Mouse (Mus musculus) MEL-GATA-1-ER (cell line): ENCODE results near the gene Abtb2.
"Not testable (repeated sequence)": the region's sequence is repeated elsewhere in the genome, so short reads cannot be mapped to it uniquely, and the experiment has no call there.

ENCODE experiments used
- DNase-seq: peaks from one replicate; pipeline ENCODE4 v3.0.0-alpha.2; 2012; ENCODE audit warnings: low read depth; ENCODE audit errors: extremely low read depth

Abtb2 gene

DNA sequence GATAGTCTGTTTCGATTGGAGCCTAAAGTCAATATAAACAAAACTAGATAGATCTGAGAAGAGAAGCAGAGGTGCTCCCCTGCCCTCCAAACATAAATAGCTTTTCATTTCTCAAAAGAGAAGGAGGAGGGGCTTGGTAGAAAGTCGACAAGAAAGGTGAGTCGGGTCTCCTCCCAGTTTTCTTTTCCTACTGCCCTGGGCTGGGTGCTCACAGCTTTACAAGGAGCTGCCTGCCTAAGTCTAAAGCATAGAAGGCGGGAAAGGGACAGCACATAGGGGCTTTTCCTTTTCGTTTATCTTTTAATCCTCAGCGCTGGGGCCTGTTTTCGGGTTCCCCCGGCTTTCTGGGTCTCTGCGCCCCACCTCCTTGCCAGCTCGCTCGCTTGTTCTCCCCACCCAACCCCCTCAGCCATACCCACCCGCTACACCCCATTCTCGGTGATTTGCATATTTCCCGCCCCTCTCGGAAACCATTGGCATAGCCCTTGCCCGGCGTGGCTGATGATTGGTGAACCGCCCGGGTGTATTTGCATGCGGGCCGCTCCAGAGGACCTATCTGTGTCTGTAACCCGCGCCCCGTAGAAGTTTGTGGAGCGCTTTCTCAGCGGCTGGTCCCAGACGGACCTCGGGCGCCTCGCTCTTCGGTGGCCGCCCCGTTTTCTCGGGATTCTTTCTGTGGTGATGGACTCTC, at the start of gene Abtb2:
Gene Abtb2, plus strand, starts transcription at position 579 of the 691 bp plus-strand sequence.
- DNase-seq, result no peak

DNA sequence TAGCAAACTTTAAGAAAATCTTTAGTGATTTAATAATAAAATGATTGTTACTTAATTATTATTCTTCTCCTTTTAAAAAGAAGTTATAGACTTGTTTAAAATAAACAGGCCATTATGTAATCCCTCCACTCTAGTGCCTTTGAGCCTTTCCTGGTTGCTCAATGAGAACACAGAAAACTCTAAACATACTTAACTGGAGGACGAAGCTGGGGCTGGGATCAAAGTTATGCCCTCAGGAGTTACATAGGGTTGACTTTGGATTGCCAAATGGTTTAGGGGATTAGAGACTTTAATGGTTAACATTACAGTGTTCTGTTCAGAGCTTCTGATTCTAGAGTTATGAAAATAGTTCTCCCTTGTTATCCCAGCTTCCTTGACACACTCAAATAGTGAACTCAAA, 49.6 kb upstream of the Abtb2 start:
- DNase-seq, result no peak

DNA sequence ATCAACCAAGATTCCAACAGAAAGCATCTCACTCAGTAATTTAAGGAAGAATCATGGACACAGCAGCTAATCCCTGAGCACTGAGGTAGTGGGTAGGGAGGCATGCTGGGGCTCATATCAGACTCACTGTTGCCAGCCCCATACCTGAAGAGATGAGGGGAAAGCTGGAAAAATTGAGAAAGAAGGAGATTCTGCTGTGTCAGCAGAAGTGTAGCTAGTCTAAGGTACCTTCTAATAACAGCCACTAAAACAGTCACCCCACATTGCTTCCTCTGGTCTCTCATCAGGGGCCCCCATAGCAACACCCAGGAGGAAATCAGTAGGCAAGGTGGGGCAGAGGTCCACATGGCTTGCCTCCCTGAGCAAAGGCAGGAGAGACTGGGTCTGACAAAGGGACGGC, 40.5 kb upstream of the Abtb2 start:
- DNase-seq, result no peak

DNA sequence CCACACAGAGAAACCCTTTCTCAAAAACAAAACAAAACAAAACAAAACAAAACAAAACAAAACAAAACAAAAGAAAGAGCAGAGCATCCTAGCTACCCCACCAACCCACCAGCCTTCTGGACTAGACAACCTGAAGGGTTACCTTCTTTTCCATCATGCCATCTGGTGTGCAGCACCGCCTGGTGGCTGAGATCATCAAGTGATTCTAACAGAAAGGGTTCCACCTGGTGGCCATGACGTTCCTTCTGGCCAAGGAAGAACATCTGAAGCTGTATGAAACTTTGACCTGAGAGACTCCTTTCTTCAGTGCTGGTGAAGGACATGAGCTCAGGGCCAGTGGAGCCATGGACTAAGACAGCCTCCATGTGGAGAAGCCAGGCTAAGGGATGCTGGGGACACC, 19.0 kb upstream of the Abtb2 start:
- DNase-seq, result peak; percentile 35

DNA sequence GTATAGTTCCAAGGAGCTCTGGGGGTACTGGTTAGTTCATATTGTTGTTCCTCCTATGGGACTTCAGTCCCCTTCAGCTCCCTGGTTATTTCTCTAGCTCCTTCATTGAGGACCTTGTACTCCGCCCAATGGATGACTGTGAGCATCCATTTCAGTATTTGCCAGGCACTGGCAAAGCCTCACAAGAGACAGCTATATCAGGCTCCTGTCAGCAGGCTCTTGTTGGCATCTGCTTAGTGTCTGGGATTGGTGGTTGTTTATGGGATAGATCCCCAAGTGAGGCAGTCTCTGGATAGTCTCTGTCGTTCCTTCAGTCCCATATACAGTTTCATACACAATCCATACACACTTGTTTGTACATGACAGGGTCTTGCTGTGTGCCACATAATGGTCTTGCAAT, 15.8 kb upstream of the Abtb2 start:
- not testable (repeated sequence) for DNase-seq

DNA sequence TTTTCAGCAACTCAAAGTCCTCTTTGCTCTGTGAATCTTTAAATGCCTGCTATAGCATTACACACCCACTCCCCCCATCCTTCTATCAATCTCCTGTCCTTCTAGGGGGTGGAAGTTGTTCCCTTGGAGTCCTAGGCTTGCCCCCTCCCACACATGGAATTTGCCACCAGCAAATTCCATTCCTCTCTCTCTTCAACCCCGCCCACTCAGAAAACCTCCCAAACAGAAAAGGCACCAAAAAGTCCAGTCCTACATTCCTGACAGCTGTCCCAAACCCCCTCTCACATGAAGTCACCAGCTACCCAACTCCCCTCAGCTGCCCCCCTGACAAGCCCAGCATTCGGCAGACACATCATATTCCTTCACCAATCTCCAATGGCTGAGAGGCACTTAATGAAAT, 12.1 kb upstream of the Abtb2 start:
- DNase-seq, result no peak

DNA sequence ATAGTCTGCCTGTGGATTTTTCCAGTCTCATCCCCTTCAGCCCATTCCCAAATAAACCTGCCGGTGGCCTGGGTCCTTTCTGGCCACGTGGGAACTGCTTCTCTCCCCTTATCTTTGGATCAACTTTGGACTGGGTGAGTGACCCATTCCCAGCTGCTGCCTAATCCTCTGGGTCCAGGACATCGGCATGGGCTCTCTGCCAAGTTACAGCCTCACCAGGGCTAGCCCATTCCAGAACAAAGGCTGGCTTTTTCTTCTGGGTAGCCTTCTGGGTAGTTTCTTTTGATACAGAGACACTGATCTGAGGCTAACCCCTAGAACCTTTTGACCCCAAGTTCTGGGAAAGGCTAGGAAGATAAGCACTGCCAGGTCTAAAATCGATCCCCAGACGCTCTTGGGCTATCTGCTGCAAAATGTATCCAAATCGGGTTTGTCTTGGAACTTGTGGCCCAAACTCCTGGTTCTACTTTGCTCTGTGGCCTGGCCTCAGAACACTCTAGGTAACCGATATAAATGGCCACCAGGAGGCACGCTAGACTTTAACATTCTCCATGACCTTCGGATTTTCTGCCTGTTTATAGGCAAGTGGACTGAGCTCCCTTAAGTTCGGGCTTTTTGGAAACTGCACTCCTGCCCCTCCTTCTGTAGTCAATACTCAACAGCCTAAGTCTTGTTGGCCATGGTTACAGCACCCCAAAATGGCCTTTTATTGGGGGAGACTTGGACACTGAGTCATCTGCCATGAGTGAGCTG, 9.8 kb upstream of the Abtb2 start:
- no peak for DNase-seq

DNA sequence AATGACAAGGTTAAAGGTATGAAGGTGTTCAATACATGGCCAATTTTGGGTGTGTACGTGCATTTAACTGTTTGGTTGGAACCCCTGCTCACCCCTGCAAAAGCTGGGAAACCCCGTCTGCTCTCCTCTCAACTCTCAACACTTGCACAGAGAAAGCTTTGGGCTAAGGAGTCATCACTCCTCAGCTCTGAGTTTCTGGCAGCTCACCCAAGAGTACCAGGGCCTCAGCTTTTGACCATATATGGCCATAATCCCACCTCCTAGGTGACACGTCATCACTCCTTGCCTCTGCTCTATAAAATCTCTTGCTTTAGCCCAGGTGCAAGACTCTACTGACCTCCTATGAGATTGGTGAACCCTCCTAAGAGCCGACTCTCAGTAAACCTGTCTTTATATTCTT, 5.2 kb upstream of the Abtb2 start:
- DNase-seq, result no peak

DNA sequence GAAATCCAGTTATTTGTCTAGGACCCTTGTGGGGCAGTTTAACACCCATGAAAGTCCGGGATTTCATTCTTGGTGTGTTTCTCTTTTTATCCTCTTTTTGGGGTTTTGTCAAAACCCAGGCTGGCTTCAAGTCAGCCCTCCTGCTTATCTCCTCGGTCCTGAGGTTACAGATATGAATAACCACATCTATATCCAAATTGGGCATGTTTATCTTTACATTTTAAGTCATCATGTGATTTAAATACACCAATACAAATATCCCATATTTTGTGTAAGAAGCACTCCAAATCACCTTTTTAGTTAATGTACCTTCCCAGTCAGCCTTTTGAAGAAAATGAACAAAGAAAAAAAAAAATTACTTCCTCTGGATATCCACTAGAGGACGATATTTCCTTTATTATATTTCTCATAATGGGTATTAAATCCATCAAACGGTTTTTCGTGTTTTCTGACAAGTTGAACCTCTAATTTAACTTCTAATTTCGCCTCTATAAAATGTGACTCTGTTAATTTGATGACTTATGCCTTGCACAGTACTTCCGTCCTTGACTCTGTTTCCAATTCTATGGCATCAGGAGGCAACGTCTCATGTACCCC, 1.6 kb upstream of the Abtb2 start:
- no peak for DNase-seq

DNA sequence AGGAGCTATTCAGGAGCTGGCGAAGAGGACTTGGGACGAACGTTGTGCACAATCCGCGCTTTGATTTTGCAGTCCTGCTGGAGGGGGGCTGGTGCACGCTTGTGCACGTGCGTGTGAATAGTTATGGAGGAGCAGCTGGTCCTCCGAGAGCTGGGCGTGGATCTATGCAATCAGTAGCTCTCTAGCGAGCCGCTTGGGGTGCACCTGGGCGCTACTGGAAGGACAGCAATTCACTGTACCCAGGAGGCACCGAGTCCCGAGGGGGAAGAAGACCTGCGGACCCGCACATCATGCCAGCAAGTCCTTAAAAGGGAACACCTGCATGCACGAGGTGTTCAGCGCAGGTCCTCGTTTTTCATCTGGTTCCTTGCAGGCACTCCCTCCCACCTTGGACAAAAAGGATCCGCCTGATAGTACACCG, 929 bp upstream of the Abtb2 start:
- no peak for DNase-seq

DNA sequence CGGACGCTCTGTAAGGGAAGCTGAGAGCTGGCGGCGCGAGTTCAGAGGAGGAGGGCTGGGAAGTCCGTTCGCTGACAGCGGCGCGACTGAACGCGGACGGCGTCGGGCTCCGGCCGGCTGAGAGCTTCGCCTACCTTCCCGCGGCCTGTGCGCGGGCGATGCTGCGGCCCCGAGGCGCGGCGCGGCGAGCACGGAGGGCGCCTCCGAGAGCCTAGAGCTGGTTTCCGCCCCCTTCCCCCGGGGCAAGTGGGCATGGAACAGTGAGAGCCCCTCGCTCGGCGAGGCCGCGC, 258 bp downstream of the Abtb2 start:
- DNase-seq, result no peak

DNA sequence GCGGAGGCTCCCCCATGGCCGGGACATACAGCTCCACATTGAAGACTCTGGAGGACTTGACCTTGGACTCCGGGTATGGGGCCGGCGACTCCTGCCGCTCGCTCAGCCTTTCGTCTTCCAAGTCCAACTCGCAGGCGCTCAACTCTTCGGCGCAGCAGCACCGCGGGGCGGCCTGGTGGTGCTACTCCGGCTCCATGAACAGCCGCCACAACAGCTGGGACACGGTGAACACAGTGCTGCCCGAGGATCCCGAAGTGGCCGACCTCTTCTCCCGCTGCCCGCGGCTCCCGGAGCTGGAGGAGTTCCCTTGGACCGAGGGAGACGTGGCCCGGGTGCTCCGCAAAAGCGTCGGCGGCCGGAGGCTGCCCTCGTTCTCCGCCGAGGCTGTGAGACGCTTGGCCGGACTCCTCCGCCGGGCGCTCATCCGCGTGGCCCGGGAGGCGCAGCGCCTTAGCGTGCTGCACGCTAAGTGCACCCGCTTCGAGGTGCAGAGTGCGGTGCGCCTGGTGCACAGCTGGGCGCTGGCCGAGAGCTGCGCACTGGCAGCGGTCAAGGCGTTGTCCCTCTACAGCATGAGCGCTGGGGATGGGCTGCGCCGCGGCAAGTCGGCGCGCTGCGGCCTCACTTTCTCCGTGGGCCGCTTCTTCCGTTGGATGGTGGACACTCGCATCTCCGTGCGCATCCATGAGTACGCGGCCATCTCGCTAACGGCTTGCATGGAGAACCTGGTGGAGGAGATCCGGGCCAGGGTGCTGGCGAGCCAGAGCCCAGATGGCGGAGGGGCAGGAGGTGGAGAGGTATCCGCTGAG, 807 bp downstream of the Abtb2 start:
- no peak for DNase-seq

DNA sequence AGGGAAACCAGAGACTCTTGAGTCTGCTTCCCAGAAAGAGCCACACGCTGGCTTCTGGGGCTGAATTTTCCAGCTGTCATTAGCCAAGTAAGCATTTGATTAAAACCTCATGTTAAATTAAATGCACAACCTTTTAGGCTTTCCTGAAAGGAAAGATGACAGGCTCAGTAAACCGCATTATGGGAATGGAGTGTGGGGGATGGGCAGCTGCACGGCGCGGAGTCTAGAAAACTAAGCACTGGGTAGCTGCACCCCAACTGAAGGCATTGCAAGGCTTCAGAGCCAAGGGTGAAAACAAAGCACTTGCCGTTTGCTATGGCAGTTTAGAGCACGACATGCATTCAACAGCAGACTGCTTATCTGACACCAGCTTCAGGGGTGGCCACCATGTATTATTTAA, 2.1 kb downstream of the Abtb2 start:
- no peak for DNase-seq

DNA sequence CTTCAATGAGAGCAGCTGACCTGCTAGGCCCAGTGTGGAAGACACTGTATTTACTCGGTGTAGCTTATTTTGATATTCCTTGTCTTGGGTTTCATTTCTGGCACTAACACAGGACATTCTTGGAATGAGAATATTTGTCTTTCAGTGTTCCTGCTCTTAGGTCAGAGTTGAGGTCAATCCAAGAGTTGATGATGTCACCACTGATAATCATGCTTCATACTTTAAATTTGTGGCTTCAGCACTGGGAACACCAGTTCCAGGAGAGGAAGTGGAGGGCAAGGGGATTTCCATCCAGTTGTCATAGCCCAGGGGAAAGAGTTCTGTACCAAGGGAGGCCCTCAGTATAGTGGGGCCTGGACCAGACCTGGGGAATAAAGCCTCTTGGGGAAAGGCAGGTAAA, 3.6 kb downstream of the Abtb2 start:
- DNase-seq, result no peak

DNA sequence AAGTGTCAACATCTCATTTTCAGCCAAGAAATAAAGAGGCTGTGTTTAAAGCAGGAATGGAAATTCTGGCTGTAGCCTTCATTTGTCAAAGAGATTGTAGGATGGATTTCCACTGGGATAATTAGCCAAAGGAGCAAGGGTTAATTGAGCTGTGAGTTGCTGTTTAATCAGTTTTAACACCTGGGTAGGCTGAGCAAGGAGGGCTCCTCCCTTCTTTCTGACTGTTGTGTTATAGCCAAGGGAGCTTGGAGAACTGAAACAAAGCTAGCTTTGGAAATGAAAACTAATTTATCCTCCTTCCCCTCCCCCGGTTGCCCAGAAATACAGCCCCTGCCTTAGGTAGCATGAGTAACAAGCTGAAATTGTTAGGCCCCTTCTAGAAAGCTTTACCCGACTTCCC, 6.2 kb downstream of the Abtb2 start:
- no peak for DNase-seq

DNA sequence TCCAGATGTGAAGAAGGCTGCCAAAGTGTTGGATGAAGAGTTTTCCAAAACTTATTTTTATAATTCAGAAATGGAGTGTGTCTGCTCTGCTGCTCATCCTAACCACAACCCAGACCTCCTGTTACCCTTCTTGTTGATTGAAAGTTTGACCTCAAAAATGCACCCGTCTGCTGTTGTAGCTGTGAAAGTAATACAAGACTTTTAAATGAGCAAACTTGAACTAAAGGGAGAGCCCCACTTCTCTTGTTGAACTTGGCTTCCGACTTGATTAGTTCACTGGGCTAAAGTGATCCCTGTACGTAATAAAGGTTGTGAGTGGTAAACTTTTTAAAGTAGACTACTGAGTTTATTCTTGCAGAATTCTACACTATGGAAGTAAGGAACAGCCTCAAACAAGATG, 10.3 kb downstream of the Abtb2 start:
- no peak for DNase-seq

DNA sequence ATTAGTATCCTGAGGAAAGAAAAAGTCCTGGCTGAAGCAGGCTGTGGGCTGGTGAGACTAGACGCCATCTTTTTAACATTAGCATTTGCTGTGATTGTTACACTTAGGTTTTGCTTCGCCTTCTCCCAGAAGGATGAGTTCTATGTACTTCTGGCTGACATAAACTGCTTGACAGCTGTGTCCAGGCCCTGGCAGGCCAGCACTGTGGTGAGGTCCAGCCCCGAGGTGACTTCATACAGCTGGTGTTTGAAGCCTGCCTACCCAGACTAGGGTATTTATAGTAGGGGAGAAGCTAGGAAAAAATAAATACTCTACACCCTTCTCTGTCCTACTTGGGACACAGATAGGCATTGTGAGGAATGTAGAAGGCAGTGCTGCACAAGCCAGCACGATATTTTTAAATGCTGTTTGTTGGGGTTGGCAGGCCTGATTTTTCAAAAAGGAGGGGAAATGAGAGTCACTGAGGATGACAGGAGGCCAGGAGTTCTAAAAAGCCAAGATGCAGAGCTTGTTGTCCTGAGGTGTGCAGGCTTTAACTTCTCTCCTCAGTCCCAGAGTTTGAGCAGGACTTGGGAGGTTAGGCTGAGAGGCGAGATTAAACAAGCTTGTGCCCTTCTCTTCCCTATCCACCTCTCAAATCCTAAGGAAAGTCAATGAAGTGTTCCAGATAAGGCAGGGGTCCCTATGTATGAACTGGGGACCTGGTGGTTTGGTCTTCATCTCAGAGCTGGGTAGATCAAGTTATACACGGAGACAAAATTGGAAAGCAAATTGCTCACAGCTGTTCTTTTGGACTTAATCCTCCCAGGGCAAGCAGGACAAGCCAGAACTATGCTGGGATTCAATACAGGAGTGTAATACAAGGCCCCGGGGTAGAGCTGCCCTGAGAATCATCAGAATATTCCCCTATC, 11.9 kb downstream of the Abtb2 start:
- no peak for DNase-seq

DNA sequence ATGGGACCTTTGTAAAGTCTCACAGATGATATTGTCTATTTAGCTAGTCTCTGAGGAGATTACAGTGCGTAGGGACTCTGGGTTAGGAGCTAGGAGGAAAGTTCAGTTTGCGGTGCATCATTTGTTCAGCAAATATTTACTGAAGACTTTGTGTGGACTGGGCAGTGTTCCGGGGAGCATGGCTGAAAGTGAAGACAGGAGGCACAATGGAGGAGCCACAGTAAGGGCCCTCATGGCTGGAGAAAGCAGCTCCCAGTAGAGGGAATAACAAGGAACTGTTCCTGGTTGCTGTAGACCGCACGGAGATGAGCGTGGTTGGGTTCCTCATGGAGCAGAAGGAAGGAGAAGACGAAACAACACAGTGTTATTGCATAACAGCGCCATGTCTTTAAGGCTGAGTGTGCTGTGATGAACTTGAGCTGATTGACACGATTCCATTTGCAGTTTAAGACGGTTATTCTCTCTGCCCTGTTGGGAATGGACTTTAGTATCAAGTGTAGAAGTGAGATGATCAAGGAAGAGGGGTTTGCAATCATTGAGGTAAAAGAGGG, 12.6 kb downstream of the Abtb2 start:
- DNase-seq, result no peak

DNA sequence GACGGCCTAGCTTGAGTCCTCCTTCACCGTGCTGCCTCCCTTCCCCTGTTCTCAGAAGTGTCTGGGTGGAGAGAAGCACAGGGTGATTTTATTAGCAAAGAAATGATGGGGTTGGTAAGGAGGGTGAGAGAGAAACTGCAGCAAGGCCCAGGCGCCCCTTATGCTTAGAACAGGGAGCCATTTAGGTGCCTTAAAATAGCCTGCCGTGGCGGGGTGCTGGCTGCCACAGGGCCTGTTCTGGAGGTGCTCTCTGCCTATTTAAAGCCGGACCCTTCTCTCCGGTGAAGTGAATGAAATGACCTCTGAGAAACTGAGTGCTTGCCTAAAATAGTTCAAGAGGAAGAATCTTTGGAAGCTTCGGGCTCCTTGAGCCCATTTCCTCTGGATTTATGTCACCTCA, 14.6 kb downstream of the Abtb2 start:
- DNase-seq, result no peak

DNA sequence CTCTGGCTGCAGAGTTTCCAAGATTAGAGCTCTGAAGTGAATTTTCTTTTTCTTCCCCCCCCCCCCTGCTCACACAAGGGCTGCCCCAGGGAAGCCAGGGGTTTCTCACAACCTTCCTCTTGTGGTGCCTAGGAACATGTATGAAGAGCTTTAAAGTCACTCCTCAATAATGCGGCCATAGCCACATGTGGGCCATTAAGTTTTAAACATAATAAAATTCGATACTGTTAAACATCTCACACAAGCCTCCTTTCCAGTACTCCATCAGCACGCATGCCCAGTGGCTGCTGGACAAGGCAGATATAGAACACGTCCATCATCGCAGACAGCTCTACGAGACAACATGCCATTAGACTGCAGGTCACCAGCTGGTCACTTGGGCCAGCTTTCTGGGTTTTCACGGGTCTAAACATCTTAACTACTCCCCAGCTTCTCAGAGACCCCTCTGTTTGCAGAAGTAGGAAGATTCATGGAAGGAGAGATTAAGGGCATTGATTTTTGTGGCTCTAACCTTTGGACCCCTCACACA, 15.3 kb downstream of the Abtb2 start:
- DNase-seq, result no peak

DNA sequence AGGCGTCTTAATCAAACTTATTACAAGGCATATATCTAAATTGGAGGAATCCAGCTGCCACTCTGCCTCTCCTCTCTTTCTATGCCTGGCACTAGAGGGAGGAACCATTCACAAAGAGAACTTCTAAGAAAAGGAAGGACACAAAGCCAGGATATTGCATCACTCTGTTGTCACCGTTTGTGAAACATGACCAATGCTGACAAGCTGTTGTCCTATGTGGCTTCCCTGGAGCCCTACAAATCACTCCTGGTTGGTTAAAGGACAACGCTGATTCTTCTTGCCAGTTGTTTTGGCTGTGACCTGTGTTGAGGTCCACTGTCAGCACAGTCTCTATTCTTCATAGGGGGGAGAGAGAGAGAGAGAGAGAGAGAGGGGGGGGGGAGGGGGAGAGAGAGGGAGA, 17.2 kb downstream of the Abtb2 start:
- DNase-seq, result no peak
